In the genomic region with DNA sequence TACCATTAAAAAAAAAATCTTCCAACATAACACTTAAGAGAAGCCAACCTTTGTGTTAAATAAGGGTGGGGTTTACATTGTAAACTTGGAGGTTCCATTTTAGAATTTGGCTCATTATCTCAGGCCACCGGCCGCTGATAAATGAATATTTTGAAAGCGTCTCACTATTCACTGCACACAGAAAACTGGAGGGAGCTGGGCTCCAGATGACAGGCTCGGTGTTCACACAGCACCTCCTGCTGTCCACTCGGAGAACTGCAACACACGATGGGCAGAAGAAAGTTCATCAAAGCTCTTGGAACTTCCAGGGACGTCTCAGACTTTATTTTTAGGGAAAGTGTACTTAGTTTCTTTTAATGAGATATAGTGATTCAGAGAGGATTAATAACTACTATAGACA, we compare ENCODE assay signal across 8 mouse cellular contexts.
DNase-seq lines count a peak whose midpoint lies in the region; ATAC-seq lines count a peak whose summit lies in the region.

No protein-coding gene starts in this region.

- H3K9ac ChIP-seq in heart, embryonic 12.5 days, result no peak overlapping the region

- DNase-seq in heart, adult 18-20 months, result peak; percentile 10 to 73
- DNase-seq in WW6 (ENCODE audit: low read depth, low spot score), result peak; percentile 14
- DNase-seq in cerebellum, postnatal 25 days, result peak; percentile 85 to 88
- peak; percentile 71 for DNase-seq in gastrocnemius, postnatal 10 days
- DNase-seq in layer of hippocampus, postnatal 10 days (ENCODE audit: low spot score in 2 of 2), result peak; percentile 84 to 87
- DNase-seq in lung, postnatal 4 days, result peak; percentile 35 to 66
- DNase-seq in splenic B cell, adult 2 months (ENCODE audit: low read depth, low spot score), result peak; percentile 45

- no peak overlapping the region for H3K27ac ChIP-seq in heart, embryonic 12.5 days (ENCODE audit: poor library complexity, severe bottlenecking)

- no peak overlapping the region for H3K4me3 ChIP-seq in heart, embryonic 12.5 days

- H3K4me2 ChIP-seq in heart, embryonic 12.5 days, result no peak overlapping the region

- H3K36me3 ChIP-seq in heart, embryonic 12.5 days, result no peaks in the 10 kb centered on the region
- H3K36me3 ChIP-seq in splenic B cell, adult 2 months (ENCODE audit: control insufficient read depth, insufficient read depth, low read length, poor library complexity, severe bottlenecking), result no peaks in the 10 kb centered on the region

- no peak for ATAC-seq in heart, embryonic 12.5 days (ENCODE audit: insufficient number of reproducible peaks, low FRiP score)

- H3K4me1 ChIP-seq in heart, embryonic 12.5 days (replicated peaks), result no peaks in the 10 kb centered on the region

- H3K9me3 ChIP-seq in heart, embryonic 12.5 days (replicated peaks), result no peaks in the 10 kb centered on the region

- 3% methylated on average over 7 of the region's 7 CpGs for WGBS in heart, embryonic 12.5 days

- peaks cover 4% of the 10 kb centered on the region; the same call in 1 of the 2 replicates for H3K27me3 ChIP-seq in heart, embryonic 12.5 days (replicated peaks)
- no peaks in the 10 kb centered on the region for H3K27me3 ChIP-seq in splenic B cell, adult 2 months (ENCODE audit: control insufficient read depth, insufficient read depth, low read length, poor library complexity, severe bottlenecking)

Comparison
In these comparisons a context has a peak if more than half of its experiments do, and no peak if none do; other contexts are left out.
1. DNase-seq: peak in every context shown above with its lines; median percentile 86 in cerebellum, postnatal 25 days; 86 in layer of hippocampus, postnatal 10 days; 71 in gastrocnemius, postnatal 10 days; 50 in lung, postnatal 4 days; 45 in splenic B cell, adult 2 months; 42 in heart, adult 18-20 months; 14 in WW6.